Mouse (Mus musculus) forebrain, embryonic 16.5 days (tissue): ENCODE results near the gene Olfr691. TPM values are rescaled to one million over a fixed set of nuclear protein-coding genes. Genes with fewer than 3 reads are reported as not detected.
"Not testable (repeated sequence)": the region's sequence is repeated elsewhere in the genome, so short reads cannot be mapped to it uniquely, and the experiment has no call there.

Experiments
- ATAC-seq: fragments of 200-750 bp; cut with Nextera tagmentation; 2 replicates; pipeline ENCODE4 v1.8.0; 2017; ENCODE audit warnings: mild to moderate bottlenecking, moderate library complexity
- H3K27ac ChIP-seq: fragments of 300-500 bp; sonication (generic); 2 replicates; pipeline ENCODE4 v1.5.1; 2014; ENCODE audit warnings: low read length, control low read depth
- H3K27me3 ChIP-seq: fragments of 300-500 bp; sonication (generic); replicated peaks from 2 replicates; pipeline ENCODE4 v1.6.1; 2014; ENCODE audit warnings: low read length; ENCODE audit not compliant: control insufficient read depth, insufficient read depth
- H3K36me3 ChIP-seq: fragments of 300-500 bp; sonication (generic); 2 replicates; pipeline ENCODE4 v1.6.1; 2014; ENCODE audit not compliant: control insufficient read depth, insufficient read depth
- H3K4me1 ChIP-seq: fragments of 300-500 bp; sonication (generic); replicated peaks from 2 replicates; pipeline ENCODE4 v1.6.1; 2014; ENCODE audit warnings: low read length; ENCODE audit not compliant: control insufficient read depth, insufficient read depth
- H3K4me2 ChIP-seq: fragments of 300-500 bp; sonication (generic); 2 replicates; pipeline ENCODE4 v1.6.1; 2014; ENCODE audit warnings: mild to moderate bottlenecking, low read length, control low read depth
- H3K4me3 ChIP-seq: fragments of 300-500 bp; sonication (generic); replicated peaks from 2 replicates; pipeline ENCODE4 v1.5.1; 2014; ENCODE audit warnings: mild to moderate bottlenecking, low read length, control low read depth
- H3K9ac ChIP-seq: fragments of 300-500 bp; sonication (generic); replicated peaks from 2 replicates; pipeline ENCODE4 v1.6.1; 2014; ENCODE audit warnings: low read depth, low read length, control low read depth
- H3K9me3 ChIP-seq: fragments of 300-500 bp; sonication (generic); 2 replicates; pipeline ENCODE4 v1.6.1; 2016; ENCODE audit warnings: low read length; ENCODE audit not compliant: control insufficient read depth
- WGBS: fragments of 180-500 bp; shearing (Covaris S2); extraction: QIAGEN DNeasy Blood & Tissue Kit; methylation state at CpG from one replicate; pipeline ENCODE4 v1.1.7; 2014; 5-methylcytosine and 5-hydroxymethylcytosine counted together
- polyA plus RNA-seq: library from polyadenylated mRNA; unstranded; fragments of >200 nt; fragmentation: Nextera tagmentation; extraction: Ambion mirVana; gene quantifications from 2 replicates; pipeline ENCODE4 v1.2.1, GENCODE M21; 2015

The Olfr691 gene
- polyA plus RNA-seq, 1 experiment from 2014 or later, result 0.22 TPM

DNA sequence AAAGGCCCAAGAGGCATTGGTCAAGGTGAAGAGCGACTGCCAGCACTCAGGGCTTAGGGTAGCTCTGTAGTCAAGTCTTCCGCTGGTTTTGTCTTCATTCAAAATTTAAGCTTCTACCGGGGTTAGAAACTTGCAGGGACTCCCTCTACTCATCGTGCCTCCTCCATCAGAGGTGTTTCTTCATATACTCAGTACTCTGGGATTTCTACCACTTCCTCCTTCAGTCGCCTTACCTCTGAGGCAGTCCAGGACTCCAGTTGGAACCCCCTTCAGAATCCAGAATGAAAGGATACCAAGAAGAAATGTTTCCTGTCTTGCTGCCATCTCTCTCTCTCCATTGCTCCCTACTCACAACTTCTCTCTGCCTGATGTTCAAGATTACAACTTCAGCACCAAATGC lies 25.2 kb upstream of the Olfr691 start:
- no peak overlapping the region for H3K4me3 ChIP-seq
- WGBS, result 93% methylated on average over 5 of the region's 5 CpGs
- no peaks in the 10 kb centered on the region for H3K27me3 ChIP-seq
- no peaks in the 10 kb centered on the region for H3K9me3 ChIP-seq
- no peak overlapping the region for H3K27ac ChIP-seq
- no peaks in the 10 kb centered on the region for H3K36me3 ChIP-seq
- H3K4me1 ChIP-seq, result no peaks in the 10 kb centered on the region
- H3K4me2 ChIP-seq, result no peak overlapping the region
- no peak overlapping the region for H3K9ac ChIP-seq
- no peak for ATAC-seq

DNA sequence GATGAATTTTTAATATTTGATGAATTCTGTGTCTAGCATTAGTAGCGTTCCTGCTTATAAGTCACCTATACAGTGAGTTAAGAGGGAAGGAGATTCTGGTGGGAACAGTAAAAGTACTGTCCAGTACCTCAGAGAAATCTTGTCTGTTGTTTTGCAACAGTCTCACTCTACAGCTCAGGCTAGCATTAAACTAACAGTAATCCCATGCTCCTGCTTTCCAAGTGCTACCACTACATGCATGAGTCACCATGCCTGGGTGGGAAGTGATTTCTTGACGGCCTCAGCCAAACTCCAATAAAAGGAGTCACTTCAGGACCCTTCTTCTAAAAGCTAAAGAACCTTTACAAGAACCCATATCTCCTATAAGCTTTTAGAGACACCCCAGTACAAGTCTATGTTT lies 19.6 kb upstream of the Olfr691 start:
- ATAC-seq, result no peak
- Histone ChIP-seq H3K4me1 (no peaks in the 10 kb centered on the region), H3K4me3 (no peak overlapping the region), H3K27me3 (no peaks in the 10 kb centered on the region), H3K27ac (no peak overlapping the region), H3K36me3 (no peaks in the 10 kb centered on the region), H3K9me3 (no peaks in the 10 kb centered on the region), H3K9ac (no peak overlapping the region), H3K4me2 (no peak overlapping the region)
- WGBS, result 91% methylated on average over 2 of the region's 2 CpGs

DNA sequence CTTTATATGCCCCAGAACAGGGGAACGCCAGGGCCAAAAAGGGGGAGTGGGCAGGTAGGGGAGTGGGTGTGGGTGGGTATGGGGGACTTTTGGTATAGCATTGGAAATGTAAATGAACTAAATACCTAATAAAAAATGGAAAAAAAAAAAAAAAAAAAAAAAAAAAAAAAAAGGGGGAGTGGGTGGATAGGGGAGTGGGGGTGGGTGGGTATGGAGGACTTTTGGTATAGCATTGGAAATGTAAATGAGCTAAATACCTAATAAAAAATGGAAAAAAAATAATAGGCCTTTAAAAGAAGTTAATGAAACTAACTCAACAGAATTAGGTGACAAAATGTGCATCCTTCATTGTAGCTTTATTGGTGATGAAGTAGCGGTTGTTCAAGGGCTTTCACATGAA lies 14.4 kb upstream of the Olfr691 start:
- H3K9ac ChIP-seq, H3K4me1 ChIP-seq, H3K27ac ChIP-seq, H3K4me2 ChIP-seq, ATAC-seq, H3K36me3 ChIP-seq, H3K4me3 ChIP-seq, H3K27me3 ChIP-seq, H3K9me3 ChIP-seq: not testable (repeated sequence)
- WGBS, result 100% methylated on average over 1 of the region's 2 CpGs

DNA sequence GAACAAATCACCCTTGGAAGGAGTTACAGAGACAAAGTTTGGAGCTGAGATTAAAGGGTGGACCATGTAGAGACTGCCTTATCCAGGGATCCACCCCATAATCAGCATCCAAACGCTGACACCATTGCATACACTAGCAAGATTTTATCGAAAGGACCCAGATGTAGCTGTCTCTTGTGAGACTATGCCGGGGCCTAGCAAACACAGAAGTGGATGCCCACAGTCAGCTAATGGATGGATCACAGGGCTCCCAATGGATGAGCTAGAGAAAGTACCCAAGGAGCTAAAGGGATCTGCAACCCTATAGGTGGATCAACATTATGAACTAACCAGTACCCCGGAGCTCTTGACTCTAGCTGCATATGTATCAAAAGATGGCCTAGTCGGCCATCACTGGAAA lies 14.0 kb upstream of the Olfr691 start:
- not testable (repeated sequence) for H3K4me2 ChIP-seq, H3K27ac ChIP-seq, H3K36me3 ChIP-seq, H3K9me3 ChIP-seq, ATAC-seq, H3K4me1 ChIP-seq, H3K4me3 ChIP-seq, H3K27me3 ChIP-seq, H3K9ac ChIP-seq
- no CpG with 5 or more reads among the region's 5 CpGs for WGBS

DNA sequence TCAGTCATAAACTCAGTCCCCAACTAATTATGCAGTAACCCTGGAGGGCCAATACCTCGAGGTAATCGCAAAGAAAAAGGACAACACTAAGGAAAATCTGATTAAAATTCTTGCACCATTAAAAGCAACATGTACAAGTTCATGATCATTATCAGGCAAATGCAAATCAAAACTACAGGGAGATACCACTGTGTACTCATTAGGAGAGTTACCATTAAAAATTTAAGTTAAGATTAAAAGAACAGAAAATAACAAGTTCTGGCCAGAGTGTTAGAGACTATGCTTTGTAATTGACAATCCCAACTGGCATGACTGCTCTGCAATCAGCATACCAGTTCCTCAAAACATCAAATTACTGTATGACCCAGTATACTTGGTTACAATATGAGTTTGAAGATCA lies 682 bp upstream of the Olfr691 start:
- Histone ChIP-seq H3K4me3 (no peak overlapping the region), H3K9ac (no peak overlapping the region), H3K36me3 (no peaks in the 10 kb centered on the region), H3K27ac (no peak overlapping the region), H3K9me3 (no peaks in the 10 kb centered on the region), H3K27me3 (no peaks in the 10 kb centered on the region), H3K4me2 (no peak overlapping the region), H3K4me1 (no peaks in the 10 kb centered on the region)
- no peak for ATAC-seq
- WGBS, result 73% methylated on average over 2 of the region's 2 CpGs

DNA sequence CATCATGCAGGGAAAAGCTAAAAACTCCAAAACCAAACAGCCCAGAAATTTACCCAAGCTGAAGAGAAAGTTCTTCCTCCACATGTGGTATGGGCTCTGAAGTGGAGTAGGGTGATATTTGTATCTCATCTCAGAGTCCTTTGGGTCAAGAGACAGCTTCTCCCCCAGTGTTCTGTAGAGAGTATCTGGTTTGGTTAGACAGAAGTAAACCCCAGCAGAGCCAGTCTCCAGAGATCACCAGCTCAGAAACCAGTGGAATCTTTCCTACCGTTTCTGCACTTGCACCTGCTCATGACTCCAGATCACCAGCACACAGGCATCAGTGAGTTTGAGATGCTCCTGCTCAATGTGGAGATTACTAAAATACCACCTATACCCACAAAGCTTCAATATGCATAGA lies 8.1 kb downstream of the Olfr691 start, which contains the start of gene Olfr690:
Olfr690 (minus strand) TSS at position 101 of the 400 bp plus-strand sequence.
- Histone ChIP-seq H3K27me3 (no peaks in the 10 kb centered on the region), H3K27ac (no peak within 1 kb of the TSS), H3K9me3 (no peaks in the 10 kb centered on the region), H3K9ac (no peak within 1 kb of the TSS), H3K4me3 (no peak within 1 kb of the TSS), H3K4me2 (no peak within 1 kb of the TSS), H3K4me1 (no peaks in the 10 kb centered on the region), H3K36me3 (no peaks in the 10 kb centered on the region)
- WGBS, result 81% methylated on average over 1 of the region's 1 CpGs
- ATAC-seq, result no peak

DNA sequence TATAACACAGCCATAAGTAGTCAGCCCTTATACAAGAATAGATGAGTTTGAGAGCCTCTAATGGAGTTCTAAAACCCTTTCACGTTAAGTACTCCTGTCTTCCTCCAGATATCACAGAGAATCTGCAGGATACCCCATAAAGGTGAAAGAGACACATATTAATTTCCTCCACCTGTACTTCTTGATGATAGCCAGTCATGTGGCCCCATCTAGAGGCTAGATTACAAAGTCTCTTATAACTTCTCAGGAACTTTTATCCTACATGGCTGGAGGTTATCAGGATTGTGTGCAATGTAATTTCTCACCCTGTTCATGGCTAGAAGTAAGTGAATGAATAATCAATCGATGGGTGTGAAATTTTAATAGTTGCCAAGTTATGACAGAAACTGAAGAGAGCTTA lies 16.8 kb downstream of the Olfr691 start:
- WGBS, result 83% methylated on average over 2 of the region's 2 CpGs
- ATAC-seq, result no peak

DNA sequence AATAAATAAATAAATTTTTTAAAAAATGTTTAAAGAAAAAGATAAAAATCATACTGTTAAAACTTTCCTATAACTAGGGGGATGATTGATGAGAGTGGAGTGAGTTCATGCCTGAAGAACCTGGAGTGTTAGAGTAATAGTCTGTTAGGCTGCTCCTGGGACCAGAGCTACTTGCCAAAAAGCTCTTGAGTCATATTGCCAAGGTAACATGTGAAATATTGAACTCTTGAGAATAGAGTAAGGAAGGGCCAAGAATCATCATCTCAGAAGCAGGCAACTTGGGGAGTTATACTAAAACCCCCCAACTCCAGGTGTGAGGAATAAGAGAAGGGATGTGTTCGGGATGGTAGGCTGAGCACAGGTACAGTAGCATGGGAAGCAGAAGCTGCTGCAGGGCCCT lies 31.2 kb downstream of the Olfr691 start, which contains the start of gene Olfr689:
Olfr689 (plus strand) TSS at position 301 of the 400 bp plus-strand sequence.
- Histone ChIP-seq H3K4me1 (no peaks in the 10 kb centered on the region), H3K27me3 (no peaks in the 10 kb centered on the region), H3K9me3 (no peaks in the 10 kb centered on the region), H3K36me3 (no peaks in the 10 kb centered on the region), H3K4me2 (no peak within 1 kb of the TSS), H3K27ac (no peak within 1 kb of the TSS), H3K9ac (no peak within 1 kb of the TSS), H3K4me3 (no peak within 1 kb of the TSS)
- 64% methylated on average over 1 of the region's 1 CpGs for WGBS
- ATAC-seq, result no peak

More for the DNA sequence above, 16.8 kb downstream of the Olfr691 start:
- no peaks in the 10 kb centered on the region for H3K4me1 ChIP-seq
- H3K4me2 ChIP-seq, result no peak overlapping the region
- no peak overlapping the region for H3K27ac ChIP-seq
- H3K27me3 ChIP-seq, result no peaks in the 10 kb centered on the region
- no peak overlapping the region for H3K9ac ChIP-seq
- no peaks in the 10 kb centered on the region for H3K36me3 ChIP-seq
- no peak overlapping the region for H3K4me3 ChIP-seq
- no peaks in the 10 kb centered on the region for H3K9me3 ChIP-seq

DNA sequence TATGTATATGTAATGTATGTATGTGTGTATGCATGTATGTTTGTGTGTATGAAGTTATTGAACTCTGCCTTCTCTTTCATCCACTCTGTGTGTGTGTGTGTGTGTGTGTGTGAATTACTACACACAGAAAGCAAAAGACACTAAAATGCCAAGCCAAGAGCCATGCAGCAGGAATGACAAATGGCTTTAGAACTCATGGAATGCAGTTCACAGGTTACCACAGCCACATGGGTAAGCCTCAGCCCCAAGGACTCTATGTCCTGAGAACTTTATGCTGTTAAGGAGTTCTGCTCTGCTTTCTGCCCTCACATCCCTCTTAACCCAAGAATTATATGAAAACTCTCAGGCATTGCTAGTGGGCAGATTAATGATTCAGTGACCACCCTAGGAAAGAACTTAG lies 52.0 kb downstream of the Olfr691 start:
- Histone ChIP-seq H3K4me2 (no peak overlapping the region), H3K4me3 (no peak overlapping the region), H3K9me3 (no peaks in the 10 kb centered on the region), H3K4me1 (no peaks in the 10 kb centered on the region), H3K27me3 (no peaks in the 10 kb centered on the region), H3K9ac (no peak overlapping the region), H3K27ac (no peak overlapping the region), H3K36me3 (no peaks in the 10 kb centered on the region)
- ATAC-seq, result no peak

DNA sequence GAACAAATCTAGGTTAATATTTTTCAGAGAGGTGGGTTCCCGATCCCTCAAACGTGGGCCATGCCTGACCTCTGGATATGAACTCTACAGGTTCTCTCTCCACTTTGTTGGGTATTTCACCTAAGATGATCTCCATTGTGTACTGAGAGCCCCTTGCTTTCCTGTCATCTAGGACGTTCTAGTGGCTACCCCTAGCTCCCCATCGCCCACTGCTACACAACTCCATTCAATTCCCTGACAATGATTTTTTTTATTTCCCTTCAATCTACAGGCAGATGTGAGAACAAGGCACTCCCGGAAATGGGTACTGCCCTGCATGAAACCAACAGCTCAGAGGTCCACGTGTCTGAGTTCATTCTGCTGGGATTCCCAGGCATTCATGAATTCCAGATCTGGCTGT lies 54.3 kb downstream of the Olfr691 start, which contains the start of gene Olfr688:
Olfr688 (plus strand) TSS at position 301 of the 400 bp plus-strand sequence.
- H3K4me2 ChIP-seq, result no peak within 1 kb of the TSS
- no peaks in the 10 kb centered on the region for H3K9me3 ChIP-seq
- ATAC-seq, result no peak
- no peak within 1 kb of the TSS for H3K9ac ChIP-seq
- H3K36me3 ChIP-seq, result no peaks in the 10 kb centered on the region
- H3K27ac ChIP-seq, result no peak within 1 kb of the TSS
- no peaks in the 10 kb centered on the region for H3K27me3 ChIP-seq
- H3K4me3 ChIP-seq, result no peak within 1 kb of the TSS
- H3K4me1 ChIP-seq, result no peaks in the 10 kb centered on the region
- WGBS, result 81% methylated on average over 6 of the region's 6 CpGs
